Mouse (Mus musculus): Measurements from ENCODE around the gene Erp29.

GRCm38 (mm10) chr5:121476040-121476439 lies 23.7 kb upstream of the Erp29 start:
- no peak for TF ChIP-seq TCF12 (IDR thresholded peaks at IDR 0.05; ENCODE audit: insufficient read depth, poor library complexity, severe bottlenecking)
- TF ChIP-seq POLR2A (IDR thresholded peaks at IDR 0.05; ENCODE audit: insufficient read length, low read depth): no peak
- TF ChIP-seq MAX (IDR thresholded peaks at IDR 0.05; ENCODE audit: low read depth): no peak
- TF ChIP-seq CEBPB (IDR thresholded peaks at IDR 0.05; ENCODE audit: insufficient read depth, poor library complexity, severe bottlenecking): no peak
- TF ChIP-seq POLR2AphosphoS2 (IDR thresholded peaks at IDR 0.05; ENCODE audit: insufficient read length, low read depth): no peak
- TF ChIP-seq MYOG (IDR thresholded peaks at IDR 0.05; ENCODE audit: control insufficient read depth in 1 of 3, insufficient read depth in 1 of 3, insufficient read length in 2 of 3, low read depth in 2 of 3): no peak
- TF ChIP-seq USF1 (IDR thresholded peaks at IDR 0.05; ENCODE audit: low read depth): no peak
- no peak for TF ChIP-seq E2F4 (IDR thresholded peaks at IDR 0.05; ENCODE audit: insufficient read depth)
- no peak for TF ChIP-seq SRF (IDR thresholded peaks at IDR 0.05; ENCODE audit: control insufficient read depth, insufficient read length, low read depth)

Data from myocyte (in vitro differentiated cells).